Mouse (Mus musculus) MEL (cell line): ENCODE measurements at regions not wholly inside any gene's neighbourhood (a gene's known extent, or its start where the extent isn't known, plus 50 kb on each side); places are given as distances from the start of the nearest gene placed in this dataset.

Experiments
- DNase-seq: peaks from one replicate; pipeline ENCODE4 v3.0.0; 2011; ENCODE audit warnings: low read depth, low spot score
- H3K27ac ChIP-seq: 2 replicates; pipeline ENCODE4 v1.5.1; 2012; ENCODE audit warnings: low read depth, mild to moderate bottlenecking, control low read depth, low read length, moderate library complexity; ENCODE audit not compliant: control insufficient read depth
- H3K27me3 ChIP-seq, 2 experiments: fragments of 150-350 bp in 1 of 2; sonication (generic) in 1 of 2; 2 replicates each; pipeline ENCODE4 v1.6.1; 2012; ENCODE audit warnings: low read length in 2 of 2, mild to moderate bottlenecking in 2 of 2, improper control_type of control experiment in 1 of 2, moderate library complexity in 1 of 2; ENCODE audit not compliant: insufficient read depth in 2 of 2, control insufficient read depth in 1 of 2
- H3K36me3 ChIP-seq, 2 experiments: 2 replicates each; pipeline ENCODE4 v1.6.1; 2012 to 2014; ENCODE audit warnings: low read length in 2 of 2, improper control_type of control experiment in 1 of 2, inconsistent platforms in 1 of 2, mild to moderate bottlenecking in 1 of 2; ENCODE audit not compliant: insufficient read depth in 2 of 2, control insufficient read depth in 1 of 2
- H3K4me1 ChIP-seq, 2 experiments: fragments of 150-350 bp in 1 of 2; sonication (generic) in 1 of 2; 2 replicates each; pipeline ENCODE4 v1.6.1; 2012; ENCODE audit warnings: low read length in 2 of 2, improper control_type of control experiment in 1 of 2, mild to moderate bottlenecking in 1 of 2; ENCODE audit not compliant: insufficient read depth in 2 of 2, control insufficient read depth in 1 of 2
- H3K4me3 ChIP-seq, 2 experiments: fragments of 150-350 bp in 1 of 2; sonication (generic) in 1 of 2; 2 replicates each; pipeline ENCODE4 v1.5.1; 2012; ENCODE audit warnings: low read depth in 2 of 2, low read length in 2 of 2, mild to moderate bottlenecking in 2 of 2, moderate library complexity in 2 of 2, control low read depth in 1 of 2, improper control_type of control experiment in 1 of 2; ENCODE audit not compliant: control insufficient read depth in 1 of 2, insufficient read depth in 1 of 2
- H3K79me2 ChIP-seq: 2 replicates; pipeline ENCODE4 v1.6.1; 2012; ENCODE audit warnings: mild to moderate bottlenecking, low read length, moderate library complexity; ENCODE audit not compliant: control insufficient read depth, poor library complexity, insufficient read depth
- H3K9ac ChIP-seq: 2 replicates; pipeline ENCODE4 v1.6.1; 2012; ENCODE audit warnings: low read depth, mild to moderate bottlenecking, control low read depth, low read length, moderate library complexity; ENCODE audit not compliant: control insufficient read depth, poor library complexity, severe bottlenecking
- H3K9me3 ChIP-seq: fragments of 150-350 bp; sonication (generic); replicated peaks from 2 replicates; pipeline ENCODE4 v1.6.1; 2012; ENCODE audit warnings: mild to moderate bottlenecking, low read length, improper control_type of control experiment, moderate library complexity; ENCODE audit not compliant: insufficient read depth
- BHLHE40 ChIP-seq: IDR thresholded peaks from 2 replicates; pipeline ENCODE4 v1.6.1; 2012; ENCODE audit warnings: low read depth, mild to moderate bottlenecking, inconsistent platforms, low read length, improper control_type of control experiment, borderline replicate concordance
- CHD2 ChIP-seq: IDR thresholded peaks from 2 replicates; pipeline ENCODE4 v1.6.1; 2011; ENCODE audit warnings: low read length, improper control_type of control experiment
- E2F4 ChIP-seq: IDR thresholded peaks from 2 replicates; pipeline ENCODE4 v1.6.1; 2011; ENCODE audit warnings: low read depth, low read length, improper control_type of control experiment, borderline replicate concordance
- ELF1 ChIP-seq: IDR thresholded peaks from 2 replicates; pipeline ENCODE4 v1.6.1; 2014; ENCODE audit warnings: low read depth, mild to moderate bottlenecking, inconsistent platforms, low read length, improper control_type of control experiment, moderate library complexity
- GABPA ChIP-seq: IDR thresholded peaks from 2 replicates; pipeline ENCODE4 v1.6.1; 2012; ENCODE audit warnings: low read depth, mild to moderate bottlenecking, inconsistent platforms, low read length, improper control_type of control experiment, moderate library complexity
- HCFC1 ChIP-seq: IDR thresholded peaks from 2 replicates; pipeline ENCODE4 v1.6.1; 2012; ENCODE audit warnings: low read depth, mild to moderate bottlenecking, inconsistent platforms, low read length, improper control_type of control experiment, moderate library complexity
- KAT2A ChIP-seq: conservative IDR thresholded peaks from 2 replicates; pipeline ENCODE4 v1.6.1; 2012; ENCODE audit warnings: low read depth, low read length, improper control_type of control experiment, inconsistent platforms
- MAFK ChIP-seq: IDR thresholded peaks from 2 replicates; pipeline ENCODE4 v1.6.1; 2011; ENCODE audit warnings: low read depth, mild to moderate bottlenecking, low read length, improper control_type of control experiment, borderline replicate concordance
- MYB ChIP-seq: IDR thresholded peaks from 2 replicates; pipeline ENCODE4 v1.6.1; 2011; ENCODE audit warnings: mild to moderate bottlenecking, low read depth, low read length, improper control_type of control experiment
- NELFE ChIP-seq: IDR thresholded peaks from 2 replicates; pipeline ENCODE4 v1.6.1; 2011; ENCODE audit warnings: low read depth, low read length, improper control_type of control experiment
- RCOR1 ChIP-seq: IDR thresholded peaks from 2 replicates; pipeline ENCODE4 v1.6.1; 2012; ENCODE audit warnings: low read depth, mild to moderate bottlenecking, inconsistent platforms, low read length, improper control_type of control experiment
- TAL1 ChIP-seq: IDR thresholded peaks from 2 replicates; pipeline ENCODE4 v1.6.1; 2012; ENCODE audit warnings: mild to moderate bottlenecking, inconsistent platforms, low read length, moderate library complexity, mixed read lengths
- TBP ChIP-seq: IDR thresholded peaks from 2 replicates; pipeline ENCODE4 v1.8.0; 2011; ENCODE audit warnings: low read depth, low read length, improper control_type of control experiment
- USF1 ChIP-seq: IDR thresholded peaks from 2 replicates; pipeline ENCODE4 v1.6.1; 2014; ENCODE audit warnings: low read depth, mild to moderate bottlenecking, inconsistent platforms, low read length, improper control_type of control experiment, moderate library complexity
- ZMIZ1 ChIP-seq: IDR thresholded peaks from 2 replicates; pipeline ENCODE4 v1.6.1; 2012; ENCODE audit warnings: low read depth, mild to moderate bottlenecking, inconsistent platforms, low read length, improper control_type of control experiment, moderate library complexity

GRCm38 (mm10) chr13:59968584-59969240 is 145.8 kb upstream of the Tut7 start:
- Histone ChIP-seq H3K27me3 (no peaks in the 10 kb centered on the region), H3K9me3 (no peaks in the 10 kb centered on the region), H3K79me2 (no peaks in the 10 kb centered on the region)

GRCm38 (mm10) chr13:59966535-59967255 is 143.7 kb upstream of the Tut7 start:
- Histone ChIP-seq H3K27ac (no peak overlapping the region), H3K79me2 (no peaks in the 10 kb centered on the region), H3K4me3 (no peak overlapping the region), H3K9ac (no peak overlapping the region), H3K4me1 (no peaks in the 10 kb centered on the region), H3K27me3 (no peaks in the 10 kb centered on the region), H3K9me3 (no peaks in the 10 kb centered on the region), H3K36me3 (no peaks in the 10 kb centered on the region)
- no peak for DNase-seq
- no peak for TF ChIP-seq MYB
- TF ChIP-seq HCFC1: no peak
- no peak for TF ChIP-seq CHD2
- no peak for TF ChIP-seq ZMIZ1
- TF ChIP-seq E2F4: no peak
- TF ChIP-seq USF1: no peak
- TF ChIP-seq MAFK: no peak

More at GRCm38 (mm10) chr13:59968584-59969240, 145.8 kb upstream of the Tut7 start:
- Histone ChIP-seq H3K36me3 (no peaks in the 10 kb centered on the region), H3K27ac (no peak overlapping the region), H3K9ac (no peak overlapping the region), H3K4me3 (no peak overlapping the region), H3K4me1 (no peaks in the 10 kb centered on the region)
- no peak for TF ChIP-seq HCFC1
- TF ChIP-seq NELFE: no peak
- no peak for TF ChIP-seq KAT2A
- TF ChIP-seq GABPA: no peak
- TF ChIP-seq TAL1: no peak
- no peak for TF ChIP-seq RCOR1
- no peak for TF ChIP-seq TBP
- no peak for TF ChIP-seq BHLHE40
- TF ChIP-seq ELF1: no peak
- no peak for DNase-seq
